Mouse (Mus musculus) midbrain, embryonic 14.5 days (tissue): Measurements from ENCODE around the gene Gnb4. TPM values are rescaled to one million over a fixed set of nuclear protein-coding genes. Genes with fewer than 3 reads are reported as not detected.

Experiments
- ATAC-seq: fragments of 200-750 bp; cut with Nextera tagmentation; 2 replicates; pipeline ENCODE4 v1.8.0; 2017; ENCODE audit warnings: moderate number of reproducible peaks, moderate library complexity; ENCODE audit not compliant: low FRiP score, low TSS enrichment
- DNase-seq: peaks from one replicate; pipeline ENCODE4 v3.0.0-alpha.2; 2015
- H3K27ac ChIP-seq: fragments of 300-500 bp; sonication (generic); replicated peaks from 2 replicates; pipeline ENCODE4 v1.5.1; 2014; ENCODE audit warnings: mild to moderate bottlenecking, low read depth, low read length, moderate library complexity
- H3K27me3 ChIP-seq: fragments of 300-500 bp; sonication (generic); 2 replicates; pipeline ENCODE4 v1.6.1; 2014; ENCODE audit warnings: low read length, control low read depth, mixed read lengths; ENCODE audit not compliant: control insufficient read depth, insufficient read depth
- H3K36me3 ChIP-seq: fragments of 300-500 bp; sonication (generic); 2 replicates; pipeline ENCODE4 v1.6.1; 2014; ENCODE audit warnings: low read length, control low read depth; ENCODE audit not compliant: control insufficient read depth, insufficient read depth
- H3K4me1 ChIP-seq: fragments of 300-500 bp; sonication (generic); 2 replicates; pipeline ENCODE4 v1.6.1; 2014; ENCODE audit warnings: mild to moderate bottlenecking, antibody characterized with exemption, low read length, control low read depth; ENCODE audit not compliant: control insufficient read depth, insufficient read depth
- H3K4me2 ChIP-seq: fragments of 300-500 bp; sonication (generic); 2 replicates; pipeline ENCODE4 v1.6.1; 2014; ENCODE audit warnings: mild to moderate bottlenecking, low read length, moderate library complexity
- H3K4me3 ChIP-seq: fragments of 300-500 bp; sonication (generic); replicated peaks from 2 replicates; pipeline ENCODE4 v1.5.1; 2014; ENCODE audit warnings: low read depth, low read length
- H3K9ac ChIP-seq: fragments of 300-500 bp; sonication (generic); replicated peaks from 2 replicates; pipeline ENCODE4 v1.6.1; 2014; ENCODE audit warnings: mild to moderate bottlenecking, low read length, moderate library complexity
- H3K9me3 ChIP-seq: fragments of 300-500 bp; sonication (generic); 2 replicates; pipeline ENCODE4 v1.6.1; 2016; ENCODE audit warnings: low read length, control low read depth, mixed read lengths; ENCODE audit not compliant: control insufficient read depth
- WGBS: fragments of 180-500 bp; shearing (Covaris S2); extraction: QIAGEN DNeasy Blood & Tissue Kit; methylation state at CpG from one replicate; pipeline ENCODE4 v1.1.7; 2014; 5-methylcytosine and 5-hydroxymethylcytosine counted together
- polyA plus RNA-seq: library from polyadenylated mRNA; unstranded; fragments of >200 nt; fragmentation: Nextera tagmentation; extraction: Ambion mirVana; gene quantifications from 2 replicates; pipeline ENCODE4 v1.2.1, GENCODE M21; 2014

Gene Gnb4
- polyA plus RNA-seq, 1 experiment from 2014 or later, result 81.7 TPM

DNA sequence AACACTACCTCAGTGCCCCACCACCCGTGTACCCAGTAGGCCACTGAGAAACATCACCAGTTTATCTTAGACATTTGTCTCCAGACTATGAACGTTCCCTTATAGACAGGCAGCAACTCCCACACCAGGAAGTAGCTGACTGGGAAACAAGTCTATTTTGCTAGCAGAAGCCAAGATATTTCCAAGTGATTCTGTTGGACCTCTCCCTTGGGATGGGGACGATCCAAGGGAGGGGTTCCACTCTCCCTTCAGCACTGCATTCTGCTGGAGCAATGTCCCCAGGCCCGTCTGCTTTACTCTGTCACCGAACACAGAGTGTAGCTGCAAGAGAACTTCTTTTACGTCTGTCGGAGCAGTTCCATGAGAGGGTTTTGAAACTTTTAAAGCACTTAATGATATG, 11.8 kb upstream of the Gnb4 start:
- H3K4me3 ChIP-seq, result no peak overlapping the region
- no peak for ATAC-seq
- H3K9ac ChIP-seq, result no peak overlapping the region
- H3K9me3 ChIP-seq, result no peaks in the 10 kb centered on the region
- no peak overlapping the region for H3K4me2 ChIP-seq
- no peaks in the 10 kb centered on the region for H3K36me3 ChIP-seq
- no peaks in the 10 kb centered on the region for H3K4me1 ChIP-seq
- H3K27ac ChIP-seq, result no peak overlapping the region
- no peaks in the 10 kb centered on the region for H3K27me3 ChIP-seq
- DNase-seq, result no peak
- WGBS, result 85% methylated on average over 7 of the region's 7 CpGs

DNA sequence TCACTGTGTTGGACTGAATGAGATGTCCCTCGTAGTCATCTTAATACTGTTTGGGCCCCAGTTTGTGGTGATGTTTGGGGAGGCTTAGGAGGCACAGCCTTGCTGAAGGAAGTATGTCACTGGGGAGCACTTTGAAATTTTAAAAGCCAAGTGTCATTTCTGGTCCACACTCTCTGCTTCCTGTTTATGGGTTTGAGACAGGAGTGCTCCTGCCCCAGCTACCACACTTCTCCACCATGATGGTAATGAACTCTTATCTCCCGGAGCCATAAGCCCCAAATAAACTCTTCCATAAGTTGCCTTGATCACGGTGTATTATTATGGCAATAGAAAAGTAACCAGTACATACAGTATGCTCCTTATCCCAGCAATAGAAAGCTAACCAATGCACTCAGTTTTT, 5.7 kb upstream of the Gnb4 start:
- no peaks in the 10 kb centered on the region for H3K9me3 ChIP-seq
- no peak overlapping the region for H3K4me2 ChIP-seq
- no peaks in the 10 kb centered on the region for H3K36me3 ChIP-seq
- H3K4me1 ChIP-seq, result no peaks in the 10 kb centered on the region
- H3K4me3 ChIP-seq, result no peak overlapping the region
- H3K27me3 ChIP-seq, result no peaks in the 10 kb centered on the region
- WGBS, result 93% methylated on average over 3 of the region's 3 CpGs
- ATAC-seq, result no peak
- no peak overlapping the region for H3K27ac ChIP-seq
- H3K9ac ChIP-seq, result no peak overlapping the region
- DNase-seq, result no peak

DNA sequence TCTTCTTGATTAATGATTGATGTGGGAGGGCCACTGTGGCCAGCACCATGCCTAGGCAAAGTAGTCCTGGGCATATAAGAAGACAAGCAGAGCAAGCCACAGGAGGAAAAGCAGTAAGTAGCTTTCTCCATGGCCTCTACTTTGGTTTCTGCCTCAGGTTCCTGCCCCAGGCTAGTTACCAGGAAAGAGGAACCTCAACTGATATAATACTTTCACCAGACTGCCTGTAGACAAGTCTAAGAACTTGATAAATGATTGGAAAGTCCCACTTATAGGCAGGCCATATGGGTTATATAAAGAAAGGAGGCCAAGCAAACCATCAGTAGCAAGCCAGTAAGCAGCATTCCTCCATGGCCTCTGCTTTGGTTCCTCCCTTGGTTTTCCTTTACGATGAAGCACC, 5.3 kb upstream of the Gnb4 start:
- WGBS, result 97% methylated on average over 1 of the region's 1 CpGs
- Histone ChIP-seq H3K27me3 (no peaks in the 10 kb centered on the region), H3K27ac (no peak overlapping the region), H3K4me3 (no peak overlapping the region), H3K9ac (no peak overlapping the region), H3K4me2 (no peak overlapping the region), H3K36me3 (no peaks in the 10 kb centered on the region), H3K9me3 (no peaks in the 10 kb centered on the region), H3K4me1 (no peaks in the 10 kb centered on the region)
- no peak for DNase-seq
- no peak for ATAC-seq

DNA sequence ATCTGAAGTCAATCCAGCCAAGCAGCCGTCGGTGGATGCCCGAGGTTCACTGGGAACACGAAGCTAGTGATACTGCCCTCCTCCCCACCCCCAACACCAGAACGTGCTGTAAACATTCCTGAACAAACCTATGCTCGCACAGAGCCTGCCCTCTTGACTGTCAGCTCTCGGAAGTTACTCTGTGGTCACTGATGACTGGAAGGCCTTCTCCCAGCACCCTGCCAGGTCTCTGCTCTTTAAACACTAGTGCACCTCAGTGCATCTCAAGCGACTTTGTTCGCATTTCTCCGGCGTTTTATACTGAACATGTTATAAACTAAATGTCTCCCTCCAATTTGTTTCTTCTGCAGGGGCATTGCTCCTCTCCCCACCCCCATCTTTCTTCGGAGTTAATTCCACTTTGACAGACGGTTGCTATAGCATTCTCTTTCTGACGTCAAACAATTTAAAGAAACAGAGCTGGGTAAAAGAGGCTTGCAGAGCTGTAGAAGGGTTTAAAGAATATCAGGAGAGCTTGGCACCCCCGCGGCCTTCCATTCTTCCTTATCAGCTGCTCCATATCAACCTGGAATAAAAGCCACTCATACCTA, 763 bp upstream of the Gnb4 start:
- H3K27me3 ChIP-seq, result no peaks in the 10 kb centered on the region
- ATAC-seq, result no peak; the same call in 1 of the 2 replicates
- H3K9me3 ChIP-seq, result no peaks in the 10 kb centered on the region
- H3K27ac ChIP-seq, result peak overlapping the region; percentile 55; the same call in 1 of the 2 replicates
- 15% methylated on average over 16 of the region's 16 CpGs for WGBS
- H3K36me3 ChIP-seq, result no peaks in the 10 kb centered on the region
- H3K4me3 ChIP-seq, result peak overlapping the region; percentile 58
- H3K4me1 ChIP-seq, result peaks cover 3% of the 10 kb centered on the region; the same call in 1 of the 2 replicates
- peak overlapping the region; percentile 63 for H3K9ac ChIP-seq
- peak overlapping the region; percentile 55 for H3K4me2 ChIP-seq
- DNase-seq, result peak; percentile 47

DNA sequence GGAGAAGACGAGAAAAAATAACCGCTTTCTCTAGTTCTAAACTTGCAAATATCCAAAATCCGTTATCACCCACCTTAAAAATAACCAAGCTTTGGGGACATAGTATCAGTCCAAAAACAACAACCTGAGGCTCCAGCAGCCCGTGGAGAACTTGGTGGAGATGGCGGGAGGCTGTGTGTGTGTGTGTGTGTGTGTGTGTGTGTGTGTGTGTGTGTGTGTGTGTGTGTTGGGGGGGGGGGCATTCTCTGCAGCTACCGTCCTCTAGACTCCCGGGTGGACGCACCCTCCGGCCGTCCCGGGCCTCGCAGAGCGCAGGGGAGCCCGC, 417 bp downstream of the Gnb4 start:
- ATAC-seq, result no peak
- Histone ChIP-seq H3K9me3 (no peaks in the 10 kb centered on the region), H3K9ac (peak overlapping the region; percentile 63), H3K4me2 (peak overlapping the region; percentile 55), H3K27me3 (no peaks in the 10 kb centered on the region), H3K4me3 (peak overlapping the region; percentile 58), H3K27ac (peak overlapping the region; percentile 55; the same call in 1 of the 2 replicates), H3K36me3 (no peaks in the 10 kb centered on the region), H3K4me1 (peaks cover 3% of the 10 kb centered on the region; the same call in 1 of the 2 replicates)
- 18% methylated on average over 8 of the region's 14 CpGs for WGBS
- DNase-seq, result no peak

DNA sequence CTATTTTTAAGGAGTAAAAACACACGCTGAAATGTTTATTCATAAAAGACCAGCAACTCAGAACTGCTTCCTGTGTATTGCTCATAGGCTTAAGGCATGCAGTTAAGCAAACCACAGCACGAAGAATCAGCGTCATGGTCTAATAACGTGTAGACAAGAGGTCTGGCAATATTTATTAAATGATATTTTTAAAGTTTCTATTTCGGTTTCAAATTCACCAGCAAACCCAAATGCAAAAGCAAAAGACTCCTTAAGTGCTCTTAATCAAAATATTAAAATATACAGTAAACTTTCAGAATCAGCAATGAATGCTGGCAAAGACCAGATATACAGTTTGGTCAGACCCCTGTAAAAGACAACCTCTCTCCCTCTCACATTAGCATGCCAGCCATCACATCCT, 1.0 kb downstream of the Gnb4 start:
- DNase-seq, result no peak
- WGBS, result 83% methylated on average over 5 of the region's 5 CpGs
- no peak for ATAC-seq

DNA sequence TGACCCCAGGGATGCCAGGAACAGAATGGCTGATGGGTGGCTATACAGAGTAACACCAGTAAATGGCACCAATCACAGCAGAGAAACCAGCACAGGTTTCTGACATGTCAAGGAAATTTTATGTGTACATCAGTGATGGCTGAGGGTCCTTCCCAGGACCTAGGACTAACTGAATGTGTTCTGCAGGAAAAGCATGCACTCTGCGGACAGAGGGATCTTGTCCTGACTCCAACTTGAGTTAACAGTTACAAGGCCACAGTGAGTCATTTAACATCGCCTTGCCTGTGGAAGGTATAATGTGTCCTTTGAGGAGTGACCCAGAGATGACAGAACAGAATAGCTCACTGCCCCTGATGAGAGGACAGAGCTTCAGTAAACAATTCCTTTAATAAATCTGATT, 1.6 kb downstream of the Gnb4 start:
- 82% methylated on average over 2 of the region's 2 CpGs for WGBS
- Histone ChIP-seq H3K4me1 (peaks cover 3% of the 10 kb centered on the region; the same call in 1 of the 2 replicates), H3K9me3 (no peaks in the 10 kb centered on the region), H3K4me2 (no peak overlapping the region), H3K27me3 (no peaks in the 10 kb centered on the region), H3K36me3 (no peaks in the 10 kb centered on the region), H3K9ac (no peak overlapping the region), H3K4me3 (no peak overlapping the region), H3K27ac (no peak overlapping the region)
- DNase-seq, result no peak
- ATAC-seq, result no peak

More for the DNA sequence above, 1.0 kb downstream of the Gnb4 start:
- Histone ChIP-seq H3K4me1 (peaks cover 3% of the 10 kb centered on the region; the same call in 1 of the 2 replicates), H3K36me3 (no peaks in the 10 kb centered on the region), H3K4me3 (peak overlapping the region; percentile 58), H3K27ac (no peak overlapping the region), H3K9ac (no peak overlapping the region; the same call in 1 of the 2 replicates), H3K9me3 (no peaks in the 10 kb centered on the region), H3K4me2 (peak overlapping the region; percentile 55), H3K27me3 (no peaks in the 10 kb centered on the region)

DNA sequence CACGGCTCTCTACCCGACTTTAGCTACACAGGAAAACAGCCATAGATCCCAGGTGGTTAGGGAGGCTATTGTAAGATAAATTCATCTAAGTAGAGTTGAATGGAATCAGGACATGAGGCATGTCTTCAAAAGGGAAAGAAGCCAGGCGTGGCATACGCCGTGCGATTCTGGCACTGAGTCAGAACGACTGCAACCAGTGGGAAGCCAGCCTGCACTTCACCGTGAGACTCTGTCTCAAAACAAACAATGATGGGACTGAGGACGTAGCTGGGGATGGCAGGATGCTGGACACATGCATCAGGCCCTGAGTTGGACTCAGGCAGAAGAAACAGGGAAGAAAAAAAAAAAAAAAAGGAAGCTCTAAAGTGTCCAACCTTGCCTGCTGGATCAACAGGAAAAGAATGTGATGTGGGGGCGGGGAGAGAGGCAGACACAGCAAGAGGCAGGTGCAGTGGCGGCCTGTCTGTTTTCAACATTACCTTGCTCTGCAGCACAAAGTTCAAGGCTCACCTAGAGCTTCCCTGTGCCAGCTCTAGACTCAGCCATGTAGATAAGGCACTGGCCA, 4.7 kb downstream of the Gnb4 start:
- Histone ChIP-seq H3K4me3 (no peak overlapping the region), H3K4me1 (peaks cover 3% of the 10 kb centered on the region; the same call in 1 of the 2 replicates), H3K27me3 (no peaks in the 10 kb centered on the region), H3K27ac (no peak overlapping the region), H3K9me3 (no peaks in the 10 kb centered on the region), H3K9ac (no peak overlapping the region), H3K36me3 (no peaks in the 10 kb centered on the region), H3K4me2 (no peak overlapping the region)
- ATAC-seq (no peak), DNase-seq (no peak)
- 79% methylated on average over 11 of the region's 11 CpGs for WGBS

DNA sequence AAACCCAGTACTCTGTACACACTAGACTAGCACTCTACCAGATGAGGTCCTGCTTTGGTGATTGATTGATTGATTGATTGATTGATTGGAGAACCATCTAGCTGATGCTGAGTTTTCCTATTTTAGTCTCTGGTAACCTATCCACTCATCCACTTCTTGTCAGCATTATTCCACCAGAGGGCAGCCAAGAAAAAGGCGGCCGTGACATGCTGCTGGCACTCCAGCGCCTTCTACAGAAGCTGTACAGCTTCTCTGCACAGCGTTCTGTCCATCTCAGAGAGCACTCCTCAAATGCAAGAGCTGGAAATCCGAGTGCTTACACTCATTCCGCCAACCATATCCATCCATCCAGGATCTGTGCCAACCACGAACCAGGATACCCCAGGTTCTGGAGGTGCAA, 5.8 kb downstream of the Gnb4 start:
- H3K36me3 ChIP-seq, result no peaks in the 10 kb centered on the region
- 30% methylated on average over 7 of the region's 7 CpGs for WGBS
- H3K27me3 ChIP-seq, result no peaks in the 10 kb centered on the region
- no peak overlapping the region for H3K4me3 ChIP-seq
- DNase-seq (peak; percentile 79), ATAC-seq (peak; percentile 9; the same call in 1 of the 2 replicates)
- peaks cover 2% of the 10 kb centered on the region; the same call in 1 of the 2 replicates for H3K4me1 ChIP-seq
- H3K4me2 ChIP-seq, result no peak overlapping the region
- H3K9me3 ChIP-seq, result no peaks in the 10 kb centered on the region
- no peak overlapping the region for H3K9ac ChIP-seq
- no peak overlapping the region for H3K27ac ChIP-seq
